Mouse (Mus musculus) right cerebral cortex, adult 2 months (tissue): Measurements from ENCODE around the gene Glis3.
A peak's percentile ranks its signal among the peaks of the same experiment; 100 is the strongest.

Experiments used
- DNase-seq, 2 experiments: peaks; one replicate each; pipeline ENCODE4 v3.0.0; 2021 to 2022; ENCODE audit warnings: low spot score in 2 of 2

Gene Glis3

GRCm38 (mm10) chr19:28493605-28494260 lies 186.1 kb downstream of the Glis3 start:
- DNase-seq = no peak

DNA sequence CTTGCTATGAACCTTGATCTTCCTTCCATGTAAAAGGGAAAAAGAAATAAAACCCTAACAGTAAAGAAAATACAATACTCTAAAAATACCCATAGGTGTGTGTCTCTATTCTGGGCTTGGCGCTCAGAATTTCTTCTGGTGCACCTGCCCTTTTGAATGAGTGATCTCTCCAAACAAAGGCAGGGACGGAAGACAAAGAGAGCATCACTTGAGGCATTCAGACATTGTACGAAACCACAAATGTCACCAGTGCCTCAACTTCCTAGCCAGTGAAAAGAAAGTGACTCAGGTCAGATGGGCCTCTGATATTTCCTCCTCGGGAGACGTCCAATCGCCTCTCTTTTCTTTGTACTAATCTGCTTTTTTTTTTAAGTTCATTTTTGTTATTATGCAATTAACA lies 201.8 kb downstream of the Glis3 start:
- DNase-seq = no peak

DNA sequence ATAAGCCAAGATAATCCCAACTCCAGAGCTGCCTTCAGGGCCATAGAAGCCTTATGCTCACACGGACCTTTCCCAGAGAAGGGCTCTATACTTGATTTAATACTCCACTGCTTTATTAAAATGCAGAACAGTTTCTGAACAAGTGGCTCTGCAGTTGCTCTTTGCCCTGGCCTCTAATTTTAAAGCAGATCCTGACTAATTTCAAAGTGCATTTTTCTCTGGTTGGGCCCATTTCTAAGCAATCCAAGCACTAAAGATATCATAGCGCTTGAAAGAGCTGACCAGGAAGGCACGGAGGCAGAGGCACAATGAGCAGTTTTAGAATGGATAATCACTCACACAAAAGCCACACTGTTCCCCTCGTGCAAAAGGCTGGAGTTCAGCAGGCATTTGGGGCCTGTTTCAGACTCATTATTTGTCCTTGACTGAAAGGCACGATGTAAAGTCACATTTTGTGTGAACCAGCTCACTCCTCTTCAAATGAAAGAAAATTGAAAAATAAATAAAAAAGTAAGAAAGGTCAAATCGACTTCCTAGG lies 202.5 kb downstream of the Glis3 start:
- DNase-seq = no peak

- no peak for DNase-seq
Measured at GRCm38 (mm10) chr19:28473621-28474020, 206.3 kb downstream of the Glis3 start.

DNA sequence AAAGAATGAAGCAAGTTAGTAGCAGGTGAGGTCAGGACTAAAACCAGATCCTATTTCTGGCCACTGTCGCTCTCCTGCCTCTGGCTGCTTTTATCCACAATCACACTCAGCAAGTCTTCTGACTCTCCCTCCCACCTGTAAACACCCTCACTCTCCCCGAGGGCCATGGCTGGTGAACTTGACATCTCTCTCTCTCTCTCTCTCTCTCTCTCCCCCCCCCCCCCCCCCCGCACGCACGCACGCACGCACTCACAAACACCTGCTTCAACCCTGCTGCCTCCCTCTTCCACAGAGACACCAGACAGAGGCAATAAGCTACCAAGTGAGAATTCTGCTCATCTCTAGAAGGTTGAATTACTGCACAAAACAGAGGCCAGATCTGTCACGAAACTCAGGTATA lies 208.7 kb downstream of the Glis3 start:
- no peak for DNase-seq

GRCm38 (mm10) chr19:28465779-28466178 lies 214.1 kb downstream of the Glis3 start:
- no peak for DNase-seq

DNA sequence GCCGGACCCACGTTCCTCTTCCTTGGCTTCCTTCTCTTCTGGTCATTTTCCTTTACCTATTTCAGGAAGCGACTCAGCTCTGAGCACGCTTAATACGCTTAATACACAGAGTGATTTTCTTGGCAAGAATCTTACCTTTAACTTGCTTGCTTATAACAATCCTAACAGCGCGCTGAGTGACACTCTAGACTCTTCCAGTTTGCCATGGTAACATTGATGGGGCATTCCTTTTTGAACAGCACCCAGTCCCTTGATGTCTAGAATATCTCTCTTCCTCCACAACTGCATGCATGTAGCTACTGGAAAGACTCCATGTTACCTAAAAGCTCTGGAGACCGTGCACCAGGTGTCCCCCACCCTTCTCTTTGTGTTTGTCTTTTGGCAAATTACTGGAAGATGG lies 225.5 kb downstream of the Glis3 start:
- DNase-seq = no peak

- DNase-seq = peak; percentile 29 to 47
Measured at GRCm38 (mm10) chr19:28452951-28453520, 226.8 kb downstream of the Glis3 start.

GRCm38 (mm10) chr19:28448811-28449210 lies 231.1 kb downstream of the Glis3 start:
- no peak for DNase-seq

DNA sequence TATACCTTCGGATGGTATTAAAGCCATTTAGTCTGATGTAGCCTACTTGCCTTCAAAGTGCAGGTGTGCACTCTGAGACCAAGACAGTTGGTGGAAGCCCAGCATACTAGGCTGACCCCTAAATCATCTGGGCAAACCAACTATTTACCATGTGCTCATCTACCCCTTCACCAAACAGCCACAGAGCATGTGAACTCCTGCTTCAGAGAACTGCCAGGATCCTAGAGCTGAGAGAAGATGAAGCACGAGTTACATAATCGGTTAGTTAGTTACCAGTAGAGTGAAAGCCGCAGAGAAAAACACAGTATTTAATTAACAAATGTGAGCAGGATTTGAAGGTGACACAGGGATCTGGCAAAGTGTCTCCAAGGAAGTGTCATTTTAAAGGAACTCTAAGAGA lies 237.7 kb downstream of the Glis3 start:
- DNase-seq = no peak

- peak; percentile 72 to 74 for DNase-seq
Measured at GRCm38 (mm10) chr19:28436457-28437148, 243.3 kb downstream of the Glis3 start.

DNA sequence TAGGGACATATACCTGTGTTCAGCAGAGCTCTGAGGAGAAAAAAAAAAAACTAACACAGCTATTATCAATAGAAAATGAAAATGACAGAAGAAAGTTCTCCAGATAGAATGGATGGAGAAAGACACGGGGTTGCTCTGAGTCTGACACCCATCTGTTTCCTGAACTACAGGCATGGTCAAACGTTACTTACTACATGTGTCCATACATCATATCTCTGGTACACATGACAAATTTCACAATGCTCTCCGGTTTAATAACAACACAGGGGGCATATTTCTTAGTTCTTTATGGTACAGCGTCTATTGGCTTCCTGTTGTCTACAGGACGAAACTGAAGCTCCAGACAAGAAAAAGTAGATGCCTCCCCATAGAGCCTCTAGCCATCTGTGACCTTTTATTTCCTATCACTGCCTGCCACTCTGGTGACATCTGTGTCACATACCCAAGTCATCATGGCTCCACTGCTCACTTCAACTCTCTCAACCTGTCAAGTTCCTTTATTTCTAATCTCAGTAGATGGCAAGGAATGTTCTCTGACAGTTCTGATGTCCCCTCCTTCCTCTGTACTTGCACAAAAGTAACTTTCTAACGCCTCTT lies 251.6 kb downstream of the Glis3 start:
- no peak for DNase-seq

- no peak for DNase-seq
Measured at GRCm38 (mm10) chr19:28424180-28424579, 255.7 kb downstream of the Glis3 start.

DNA sequence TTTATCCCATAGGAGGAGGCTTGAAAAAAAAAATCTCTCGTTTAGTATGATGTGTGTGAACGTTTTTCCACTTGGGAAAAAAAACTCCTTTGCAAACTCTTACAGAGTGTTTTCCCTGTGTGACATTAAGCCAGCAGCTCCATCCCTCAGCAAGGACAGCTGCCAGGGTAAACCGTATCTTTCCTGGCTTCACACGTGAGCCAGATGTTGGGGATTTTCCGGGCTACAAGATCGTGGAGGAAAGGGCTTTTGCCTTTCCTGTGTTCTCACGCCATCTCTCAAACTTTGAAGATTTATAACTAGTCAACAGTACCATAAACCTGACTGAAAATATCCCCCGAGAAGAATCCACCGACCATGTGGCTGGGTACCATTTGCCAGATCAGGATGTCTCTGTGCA lies 256.9 kb downstream of the Glis3 start:
- DNase-seq = no peak

GRCm38 (mm10) chr19:28416069-28416468 lies 263.8 kb downstream of the Glis3 start:
- DNase-seq = no peak

DNA sequence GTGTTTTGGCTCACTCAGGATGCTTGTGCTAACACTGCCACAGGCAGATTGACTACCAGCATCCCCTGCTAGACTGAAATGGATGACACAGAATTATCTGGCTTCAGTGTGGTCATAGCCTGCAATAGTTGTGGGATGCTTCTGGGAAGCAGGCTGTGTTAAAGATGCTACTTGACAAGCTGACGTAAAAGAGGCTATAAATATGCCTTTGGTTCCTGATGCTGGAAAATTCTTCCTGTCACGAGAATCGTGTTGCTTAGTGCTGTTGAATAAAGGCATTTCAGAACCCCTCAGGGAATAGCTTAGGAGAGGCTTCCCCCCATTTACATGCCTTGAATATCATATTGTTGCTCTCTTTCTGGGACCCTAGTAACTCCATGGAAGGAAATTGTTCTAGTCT lies 271.1 kb downstream of the Glis3 start:
- peak in 1 of 2 experiments; percentile 26 for DNase-seq

- no peak for DNase-seq
Measured at GRCm38 (mm10) chr19:28402956-28403355, 276.9 kb downstream of the Glis3 start.

DNA sequence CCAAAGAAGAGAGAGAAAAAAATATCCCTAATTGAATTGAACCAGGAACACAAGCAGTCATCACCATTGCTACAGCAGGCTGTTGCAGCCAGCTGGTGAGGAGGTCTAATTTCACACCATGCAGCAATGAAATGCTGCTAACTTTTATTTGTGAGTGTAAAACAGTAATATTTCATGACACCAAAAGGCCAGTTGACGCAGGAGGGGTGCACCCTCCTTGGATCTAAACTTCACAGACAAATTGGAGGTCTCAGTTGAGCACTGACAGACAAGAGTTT lies 284.4 kb downstream of the Glis3 start:
- DNase-seq = no peak

DNA sequence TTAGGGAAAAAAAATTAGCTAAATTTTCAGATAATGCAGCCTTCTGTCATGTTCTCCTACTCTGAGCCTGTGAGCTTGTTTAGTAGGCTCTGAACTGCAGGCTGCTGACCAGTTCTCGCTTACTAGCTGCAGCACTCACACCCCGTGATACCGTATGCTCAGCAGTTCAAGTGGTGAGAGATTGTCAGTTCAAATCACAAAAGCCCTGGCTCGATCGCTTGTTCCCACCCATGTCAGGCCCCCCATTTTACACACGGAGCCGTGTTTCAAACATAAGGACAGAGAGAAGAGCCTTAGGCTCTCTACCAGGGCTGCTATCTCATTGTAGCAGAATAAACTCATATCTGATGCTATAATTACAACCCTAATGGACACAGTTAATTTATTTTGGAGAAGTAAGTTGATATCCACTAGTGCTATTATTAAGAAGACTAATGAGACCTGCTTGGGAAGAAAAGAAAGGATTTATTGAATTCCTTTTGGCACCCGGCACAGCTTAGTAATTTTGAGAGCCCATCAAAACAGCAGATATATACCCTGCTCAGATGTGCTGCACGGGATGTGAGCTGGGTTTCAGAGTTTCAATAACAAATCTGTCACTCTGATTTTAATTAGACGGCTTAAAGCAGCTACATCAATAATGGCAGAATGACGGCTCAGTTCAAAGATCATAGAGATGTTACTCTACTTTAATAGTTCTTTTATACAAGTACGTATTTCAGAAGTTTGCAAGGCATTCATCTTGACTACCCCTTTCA lies 284.9 kb downstream of the Glis3 start:
- no peak for DNase-seq

DNA sequence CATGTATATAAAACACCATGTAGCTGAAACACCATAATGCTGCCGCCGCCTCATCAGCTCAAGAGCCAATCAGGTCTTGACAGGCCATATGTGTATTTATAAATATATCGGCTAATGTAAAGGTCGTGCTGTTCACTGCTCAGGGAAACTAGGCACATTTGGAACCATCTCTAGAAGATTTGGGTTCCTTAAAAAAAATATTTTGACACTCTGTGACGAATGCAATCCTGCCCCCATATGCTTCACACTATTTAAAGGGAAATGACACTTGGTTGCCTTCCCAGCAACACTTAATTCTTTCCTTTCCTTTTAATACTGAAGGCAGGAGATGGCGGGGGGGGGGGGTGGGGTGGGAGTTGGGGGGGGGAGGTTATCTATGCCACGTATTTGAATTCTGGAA lies 286.1 kb downstream of the Glis3 start:
- DNase-seq = no peak

- no peak for DNase-seq
Measured at GRCm38 (mm10) chr19:28392838-28393237, 287.0 kb downstream of the Glis3 start.

GRCm38 (mm10) chr19:28390920-28391319 lies 289.0 kb downstream of the Glis3 start:
- DNase-seq = no peak
